Mouse (Mus musculus) adrenal gland, postnatal 4 days (tissue): ENCODE data around the gene Ccna1. TPM values are rescaled to one million over a fixed set of nuclear protein-coding genes. Genes with fewer than 3 reads are reported as not detected.
A peak's percentile ranks its signal among the peaks of the same experiment; 100 is the strongest.

Experiments used
- DNase-seq, 2 experiments: peaks; one replicate each; pipeline ENCODE4 v3.0.0; 2021 to 2022; ENCODE audit warnings: low spot score in 2 of 2, mixed read lengths in 2 of 2
- total RNA-seq, 2 experiments: library from RNA; stranded (reverse); gene quantifications; 2 replicates each; pipeline ENCODE4 v1.2.3; 2021

Gene Ccna1
- total RNA-seq, 2 experiments from 2014 or later, result 0.67 to 0.79 TPM

- DNase-seq, result no peak
Measured at GRCm38 (mm10) chr3:55065738-55066665, 10.7 kb upstream of the Ccna1 start.

- peak; percentile 28 to 43 for DNase-seq
Measured at GRCm38 (mm10) chr3:55064396-55064795, 9.1 kb upstream of the Ccna1 start.

- no peak for DNase-seq
Measured at GRCm38 (mm10) chr3:55062653-55063052, 7.4 kb upstream of the Ccna1 start.

- DNase-seq, result no peak
Measured at GRCm38 (mm10) chr3:55056376-55056775, 1.1 kb upstream of the Ccna1 start.

- DNase-seq, result no peak
Measured at GRCm38 (mm10) chr3:55055747-55056120, 433 bp upstream of the Ccna1 start.

GRCm38 (mm10) chr3:55054231-55054630 is 1.1 kb downstream of the Ccna1 start:
- no peak for DNase-seq

- DNase-seq, result no peak
Measured at GRCm38 (mm10) chr3:55044601-55045370, 10.5 kb downstream of the Ccna1 start.

- DNase-seq, result no peak
Measured at GRCm38 (mm10) chr3:55037608-55038007, 17.7 kb downstream of the Ccna1 start.

GRCm38 (mm10) chr3:55027271-55027840 is 27.9 kb downstream of the Ccna1 start:
- no peak for DNase-seq

- no peak for DNase-seq
Measured at GRCm38 (mm10) chr3:55025502-55025901, 29.8 kb downstream of the Ccna1 start.

GRCm38 (mm10) chr3:55023347-55023746 is 32.0 kb downstream of the Ccna1 start:
- no peak for DNase-seq

- DNase-seq, result no peak
Measured at GRCm38 (mm10) chr3:55022247-55022646, 33.1 kb downstream of the Ccna1 start.

GRCm38 (mm10) chr3:55012536-55012935 is 42.8 kb downstream of the Ccna1 start:
- no peak for DNase-seq

GRCm38 (mm10) chr3:55011681-55012080 is 43.6 kb downstream of the Ccna1 start:
- DNase-seq, result no peak

GRCm38 (mm10) chr3:55008965-55009741 is 46.1 kb downstream of the Ccna1 start:
- DNase-seq, result no peak

- DNase-seq, result no peak
Measured at GRCm38 (mm10) chr3:55004036-55004435, 51.3 kb downstream of the Ccna1 start.

GRCm38 (mm10) chr3:55001677-55002076 is 53.6 kb downstream of the Ccna1 start:
- DNase-seq, result no peak
